Mouse (Mus musculus) lung, postnatal 0 days (tissue): ENCODE measurements around the gene Catsper2.

ENCODE experiments used
- CTCF ChIP-seq: IDR thresholded peaks from 2 replicates; pipeline ENCODE4 v1.5.1; 2016; ENCODE audit warnings: antibody characterized with exemption, mild to moderate bottlenecking
- EP300 ChIP-seq: IDR thresholded peaks from 2 replicates; pipeline ENCODE4 v1.6.1; 2016; ENCODE audit warnings: antibody characterized with exemption, mild to moderate bottlenecking, control low read depth

- no peak for TF ChIP-seq CTCF
- TF ChIP-seq EP300 = no peak
Observed at GRCm38 (mm10) chr2:121444178-121444577, 30.6 kb upstream of the Catsper2 start, which contains the start of gene Ell3.
